Mouse (Mus musculus) thymus, postnatal 0 days (tissue): ENCODE results near the gene Nlgn1. TPM values are rescaled to one million over a fixed set of nuclear protein-coding genes. Genes with fewer than 3 reads are reported as not detected.
"Not testable (repeated sequence)": the region's sequence is repeated elsewhere in the genome, so short reads cannot be mapped to it uniquely, and the experiment has no call there.

ENCODE experiments used
- DNase-seq: peaks from one replicate; pipeline ENCODE4 v3.0.0-alpha.2; 2015; ENCODE audit warnings: low spot score
- polyA plus RNA-seq: library from polyadenylated mRNA; unstranded; fragments of >200 nt; fragmentation: Nextera tagmentation; extraction: Ambion mirVana; gene quantifications from 2 replicates; pipeline ENCODE4 v1.2.1, GENCODE M21; 2015

Nlgn1 gene
- polyA plus RNA-seq, 1 experiment from 2014 or later: 2.3 TPM

DNA sequence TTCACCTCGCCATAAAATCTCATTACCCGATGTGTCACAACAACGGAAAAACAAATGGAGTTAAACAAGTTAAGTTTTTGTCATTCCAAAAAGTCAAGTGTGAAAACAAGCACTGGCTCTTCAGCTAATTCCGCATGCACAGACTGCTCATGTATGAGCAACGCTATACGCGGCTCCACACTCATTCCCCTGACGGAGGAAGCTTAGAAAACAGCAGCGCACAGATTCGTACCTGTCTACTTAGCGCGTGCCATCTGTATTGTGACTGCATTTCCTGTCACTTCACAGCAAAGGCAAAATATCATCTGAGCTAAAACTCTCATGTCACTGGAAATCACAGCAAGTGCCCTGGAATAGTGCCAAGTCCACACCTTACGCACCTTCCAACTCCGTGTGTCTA is 674.3 kb downstream of the Nlgn1 start:
- DNase-seq: no peak

DNA sequence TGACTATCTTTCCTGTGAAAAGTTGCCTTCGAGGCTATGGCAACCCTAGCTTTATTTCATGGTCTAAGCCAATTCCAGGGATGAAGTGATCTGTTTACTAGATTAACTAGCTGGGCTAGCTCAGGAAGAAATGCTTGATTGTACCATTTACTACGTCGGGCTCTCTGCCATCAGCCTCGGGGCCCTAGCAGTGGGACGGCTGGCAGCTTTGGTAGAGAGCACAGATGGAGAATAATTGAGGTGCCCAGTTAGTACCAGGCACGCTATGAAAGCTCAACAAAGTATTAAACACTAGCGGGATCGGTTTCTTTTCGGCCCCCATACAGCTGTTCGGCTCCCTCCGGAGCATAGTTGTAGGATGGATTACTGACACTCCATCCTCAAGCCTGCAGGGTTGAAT is 675.2 kb downstream of the Nlgn1 start:
- DNase-seq: no peak

DNA sequence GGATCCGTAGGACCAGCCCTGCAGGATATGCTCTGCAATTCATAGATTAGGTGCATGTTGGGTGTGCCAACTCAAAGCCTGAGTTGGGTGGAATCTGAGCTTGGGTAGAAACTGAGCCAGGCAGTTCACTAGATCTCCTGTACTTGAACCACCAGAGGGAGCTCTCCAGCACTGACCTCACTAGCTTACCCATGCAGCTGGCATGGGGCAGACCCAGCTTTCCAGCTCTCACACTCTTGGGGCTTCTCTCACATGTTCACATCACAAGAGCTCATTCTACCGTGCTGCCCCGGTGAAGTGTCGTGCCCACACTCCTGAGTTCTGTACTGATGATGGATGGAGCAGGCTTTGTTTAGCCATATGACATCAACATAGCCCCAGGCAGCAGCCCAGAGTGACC is 679.2 kb downstream of the Nlgn1 start:
- no peak for DNase-seq

DNA sequence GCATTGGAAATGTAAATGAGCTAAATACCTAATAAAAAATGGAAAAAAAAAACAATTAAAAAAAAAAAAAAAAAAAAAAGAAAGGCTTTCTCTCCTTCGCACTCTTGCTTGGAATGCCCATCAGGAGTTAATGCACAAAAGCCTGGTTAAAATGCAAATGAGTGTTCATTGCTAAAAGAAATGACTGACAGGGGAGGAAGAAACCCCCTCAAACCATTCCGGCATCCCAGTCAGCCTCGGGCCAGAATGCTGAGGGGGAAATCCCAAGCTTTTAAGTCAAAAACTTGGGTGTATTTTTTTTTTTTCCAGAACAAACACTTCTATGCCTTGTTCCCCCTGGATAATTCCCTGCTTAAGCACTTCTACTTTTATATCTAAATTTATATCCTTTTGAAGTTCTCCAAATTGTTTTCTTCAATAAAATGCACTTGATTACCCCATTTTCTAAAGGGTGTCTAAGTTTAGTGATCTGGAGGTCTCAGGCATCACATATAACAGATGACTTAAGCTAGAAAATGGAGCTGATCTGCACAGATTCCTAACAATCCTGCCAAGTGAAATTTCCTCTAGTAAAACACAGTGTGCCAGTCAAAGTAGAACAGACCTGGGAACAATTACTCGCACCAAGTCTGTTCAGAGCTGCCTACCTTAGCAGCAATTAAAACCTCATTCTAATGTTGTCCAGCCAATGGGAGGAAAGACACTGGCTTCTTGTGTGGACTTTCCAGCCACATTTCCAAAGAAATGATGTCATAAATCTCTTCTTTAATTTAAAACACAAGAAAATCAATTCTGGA is 686.2 kb downstream of the Nlgn1 start:
- DNase-seq: no peak

DNA sequence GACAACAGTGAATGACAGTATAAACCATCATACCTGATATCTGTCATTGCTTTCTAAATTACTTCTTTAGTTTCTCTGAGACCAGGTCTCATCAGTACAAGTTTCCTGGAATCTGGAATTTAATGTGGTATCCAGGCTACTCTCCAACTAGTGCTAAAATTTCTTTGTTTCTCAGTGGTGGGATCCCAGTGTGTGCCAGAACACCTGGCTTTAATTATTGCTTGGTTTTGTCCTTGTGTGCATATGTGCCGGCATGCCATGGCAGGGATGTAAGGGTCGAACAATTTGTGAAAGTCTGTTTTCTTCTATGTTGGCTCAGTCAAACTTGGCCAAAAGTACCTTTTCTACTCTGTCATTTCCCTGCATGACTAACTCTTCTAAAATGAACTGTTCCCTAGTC is 703.1 kb downstream of the Nlgn1 start:
- no peak for DNase-seq

DNA sequence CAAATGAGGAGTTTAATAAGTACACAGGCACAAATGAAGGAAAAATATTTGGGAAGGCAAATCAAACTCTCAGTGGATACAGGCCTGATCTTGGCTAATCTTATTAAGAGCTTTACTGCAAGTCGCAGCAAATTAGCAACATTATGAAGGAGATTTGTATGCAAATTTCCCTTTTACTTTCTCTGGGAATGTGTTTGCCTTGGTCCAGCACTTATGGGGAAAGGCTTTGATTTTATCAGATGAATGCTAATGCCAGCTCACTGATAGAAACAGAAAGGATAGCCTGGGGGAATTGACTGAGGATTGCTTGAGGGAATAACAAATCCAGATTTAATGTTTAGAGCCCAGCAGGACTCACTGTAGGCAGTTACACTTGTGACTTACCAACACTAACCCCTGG is 725.7 kb downstream of the Nlgn1 start:
- DNase-seq: no peak

DNA sequence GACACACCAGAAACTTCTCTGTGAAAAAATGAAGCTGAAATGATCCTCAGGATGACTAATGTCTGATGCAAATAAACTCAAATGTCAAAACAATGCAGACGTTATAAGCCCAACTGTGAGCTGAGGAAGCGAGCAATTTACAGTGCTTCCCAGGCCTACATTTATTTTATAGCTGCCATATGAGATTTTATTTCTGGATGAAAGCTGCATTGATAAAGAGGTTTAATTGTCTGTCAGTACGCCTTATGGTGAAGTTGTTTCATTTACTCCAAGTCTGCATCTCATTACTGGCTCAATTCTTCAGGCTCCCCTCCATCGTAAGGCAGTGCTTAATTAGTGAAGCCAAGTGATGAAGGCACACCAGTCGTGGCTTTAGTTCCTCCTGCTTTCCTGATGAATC is 734.7 kb downstream of the Nlgn1 start:
- DNase-seq: no peak

DNA sequence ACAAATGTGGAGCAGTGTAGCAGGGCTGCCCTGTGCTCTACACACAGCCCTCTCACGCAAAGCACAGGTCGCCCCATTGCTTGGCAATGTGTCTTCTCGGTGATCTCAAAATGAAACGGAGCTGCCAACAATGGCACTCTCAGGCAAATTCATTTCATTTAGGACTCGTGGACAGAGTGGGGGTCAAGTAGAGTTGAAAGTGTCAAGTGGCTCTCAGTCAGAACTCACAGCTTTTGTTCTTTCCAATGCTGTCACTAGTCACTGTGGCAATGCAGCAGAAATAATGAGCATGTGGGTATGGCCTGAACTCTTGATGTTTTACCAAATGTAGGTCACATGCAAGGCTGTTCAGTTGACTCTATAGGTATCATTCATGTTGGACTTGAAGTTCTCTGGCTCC is 756.7 kb downstream of the Nlgn1 start:
- no peak for DNase-seq

DNA sequence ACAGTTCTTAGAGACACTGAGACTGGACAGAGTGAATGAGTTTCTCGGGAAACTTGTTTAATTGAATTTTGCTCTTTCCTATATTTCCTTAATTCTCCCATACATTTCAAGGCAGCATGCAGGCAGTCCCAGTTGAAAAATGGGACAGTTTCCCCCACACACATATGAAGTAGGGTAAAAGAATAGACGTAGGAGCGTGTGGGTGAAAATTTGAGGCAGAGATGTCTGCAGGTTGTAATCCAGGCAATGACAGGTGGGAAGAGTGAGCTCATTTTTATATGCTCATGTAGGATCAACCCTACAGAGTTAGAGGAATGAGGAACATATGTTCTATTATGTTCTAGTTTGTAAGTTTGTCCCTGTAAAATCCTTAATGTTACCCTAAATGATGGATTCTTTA is 757.4 kb downstream of the Nlgn1 start:
- DNase-seq: no peak

DNA sequence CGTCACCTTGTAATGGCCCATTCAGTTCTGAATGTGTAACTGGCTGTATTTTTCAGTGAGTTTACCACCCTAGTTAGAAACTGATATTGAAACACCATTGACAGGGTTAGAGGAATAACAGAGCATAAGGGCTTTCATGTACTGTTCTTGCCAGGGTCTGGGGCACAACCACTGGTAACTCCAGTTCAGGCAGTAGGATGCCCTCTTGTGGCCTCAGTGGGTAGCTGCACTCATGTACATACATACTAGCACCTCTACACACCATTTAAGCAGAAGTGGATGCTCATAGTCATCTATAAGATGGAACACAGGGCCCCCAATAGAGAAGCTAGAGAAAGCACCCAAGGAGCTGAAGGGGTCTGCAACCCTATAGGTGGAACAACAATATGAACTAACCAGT is 773.7 kb downstream of the Nlgn1 start:
- DNase-seq: not testable (repeated sequence)

DNA sequence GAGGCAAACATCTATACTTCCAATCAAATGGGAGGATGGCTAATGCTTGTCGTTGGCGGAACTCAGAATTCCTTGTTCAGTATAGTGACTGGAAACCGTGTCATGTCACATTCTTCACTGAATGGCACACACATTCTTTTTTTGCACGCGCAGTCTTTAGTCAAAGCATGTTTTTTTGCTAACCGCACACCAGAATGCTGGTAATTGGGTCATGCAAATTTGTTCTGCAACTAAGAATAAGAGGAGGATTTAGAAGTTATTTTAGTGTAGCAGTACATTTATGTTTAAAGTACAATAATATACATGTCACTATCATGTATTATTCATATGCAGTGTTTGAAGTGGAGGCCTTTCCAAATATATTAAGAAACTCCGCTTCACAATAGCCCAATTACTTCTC is 783.2 kb downstream of the Nlgn1 start:
- DNase-seq: not testable (repeated sequence)

DNA sequence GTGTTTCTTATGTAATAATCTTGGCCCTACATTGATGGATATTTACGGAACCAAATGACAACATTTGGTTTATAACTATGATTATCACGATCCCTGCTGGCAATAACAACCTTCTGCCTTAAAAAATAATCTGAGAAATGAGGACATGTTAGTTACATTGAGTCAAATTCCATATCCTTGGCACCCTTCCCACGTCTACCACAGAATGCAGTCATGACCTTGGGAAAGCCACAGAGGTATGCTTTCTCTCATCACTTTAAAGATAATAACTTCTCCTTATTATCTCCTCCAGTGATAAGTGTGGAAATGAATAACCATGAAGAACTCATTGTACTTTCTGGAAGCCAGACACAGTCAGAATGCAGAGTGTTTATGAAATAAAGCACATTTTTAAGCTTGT is 808.0 kb downstream of the Nlgn1 start:
- DNase-seq: not testable (repeated sequence)

DNA sequence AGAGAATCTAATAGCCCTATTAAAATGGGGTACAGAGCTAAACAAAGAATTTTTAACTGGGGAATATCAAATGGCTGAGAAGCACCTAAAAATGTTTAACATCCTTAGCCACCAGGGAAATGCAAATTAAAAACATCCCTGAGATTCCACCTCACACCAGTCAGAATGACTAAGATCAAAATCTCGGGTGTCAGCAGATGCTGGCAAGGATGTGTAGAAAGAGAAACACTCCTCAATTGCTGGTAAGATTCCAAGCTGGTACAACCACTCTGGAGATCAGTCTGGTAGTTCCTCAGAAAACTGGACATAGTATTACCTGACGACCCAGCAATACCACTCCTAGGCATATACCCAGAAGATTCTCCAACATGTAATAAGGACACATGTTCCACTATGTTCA is 869.2 kb downstream of the Nlgn1 start:
- DNase-seq: no peak

DNA sequence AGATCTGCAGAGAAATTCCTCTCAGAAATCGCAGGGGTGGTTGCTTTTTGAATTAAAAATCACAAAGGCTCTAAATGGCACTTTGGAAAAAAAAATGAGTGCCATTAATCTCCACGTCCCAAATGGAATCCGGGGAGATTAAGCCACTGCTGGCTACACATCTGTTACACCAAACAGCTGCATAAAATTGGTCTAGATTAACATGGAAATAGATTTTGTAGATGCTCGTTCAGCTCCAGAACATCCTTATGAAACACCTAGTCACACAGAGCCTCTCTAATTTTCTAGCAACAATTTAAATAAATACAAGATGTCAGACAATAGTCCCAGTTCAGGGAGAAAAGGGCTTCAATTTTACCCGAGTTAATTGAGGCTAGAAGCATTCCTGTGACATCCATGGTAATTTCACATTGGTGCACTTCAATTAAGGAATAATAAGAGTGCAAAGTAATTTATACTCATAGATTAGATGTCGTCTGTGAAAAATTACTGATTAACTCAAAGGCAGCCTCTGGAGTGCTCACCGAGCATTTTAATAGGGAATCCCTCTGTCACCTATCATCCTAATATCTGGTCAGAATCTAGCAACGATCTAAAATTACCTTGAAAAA is 875.9 kb downstream of the Nlgn1 start:
- DNase-seq: no peak

DNA sequence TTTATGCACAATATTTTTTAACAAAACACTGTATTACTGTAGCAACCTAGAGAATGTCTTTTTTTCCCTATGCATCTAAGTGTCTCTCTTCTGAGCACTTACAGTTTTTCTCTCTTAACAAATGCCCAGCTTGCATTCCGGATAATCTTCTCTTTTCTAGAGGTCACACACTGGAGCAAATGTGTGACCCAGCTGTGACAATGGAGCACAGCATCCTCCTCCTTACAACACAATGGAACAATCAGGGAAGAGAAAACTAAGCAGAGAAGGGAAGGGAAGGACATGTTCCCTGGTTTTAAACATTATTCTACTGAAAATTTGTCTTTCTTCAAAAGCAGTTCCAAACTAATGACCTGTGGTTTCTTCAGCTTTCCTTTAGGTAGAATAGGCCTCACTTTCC is 879.9 kb downstream of the Nlgn1 start:
- no peak for DNase-seq

DNA sequence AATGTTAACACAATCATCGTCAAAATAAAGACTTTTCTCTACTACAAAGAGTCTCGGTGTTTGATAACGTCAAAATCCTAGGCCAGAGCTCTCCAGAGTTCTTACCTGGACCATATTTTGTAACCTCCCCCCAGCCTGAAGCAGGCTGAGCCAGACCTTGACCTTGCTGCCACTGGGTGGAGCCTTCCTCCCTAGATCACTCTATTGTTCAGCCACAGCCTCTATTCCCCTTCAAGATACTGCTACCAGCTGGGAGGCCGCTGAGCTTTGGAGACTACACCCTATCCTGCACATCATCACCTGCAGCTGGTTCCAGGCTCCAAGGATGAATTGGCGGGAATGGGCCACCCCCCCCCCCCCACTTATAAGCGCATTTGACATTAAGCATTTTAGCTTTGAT is 881.8 kb downstream of the Nlgn1 start:
- DNase-seq: no peak

DNA sequence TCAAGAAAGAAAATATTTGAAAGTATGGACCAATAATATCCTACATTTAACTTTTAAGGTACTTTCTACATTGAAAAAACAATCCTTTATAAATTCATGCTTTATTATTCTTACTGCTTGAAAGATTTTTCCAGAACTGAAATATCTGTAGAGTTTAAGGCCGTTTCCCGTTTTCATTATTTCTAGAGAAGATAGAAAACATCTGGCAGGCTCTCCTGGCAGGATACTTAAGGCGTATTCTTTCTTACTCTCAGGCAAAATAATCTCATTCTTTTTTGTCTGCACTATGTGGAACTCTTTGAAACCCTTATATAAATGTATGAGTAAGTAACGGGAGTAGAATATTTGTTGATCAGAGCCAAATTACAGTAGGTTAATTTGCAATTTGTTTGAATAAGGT is 882.9 kb downstream of the Nlgn1 start:
- no peak for DNase-seq

DNA sequence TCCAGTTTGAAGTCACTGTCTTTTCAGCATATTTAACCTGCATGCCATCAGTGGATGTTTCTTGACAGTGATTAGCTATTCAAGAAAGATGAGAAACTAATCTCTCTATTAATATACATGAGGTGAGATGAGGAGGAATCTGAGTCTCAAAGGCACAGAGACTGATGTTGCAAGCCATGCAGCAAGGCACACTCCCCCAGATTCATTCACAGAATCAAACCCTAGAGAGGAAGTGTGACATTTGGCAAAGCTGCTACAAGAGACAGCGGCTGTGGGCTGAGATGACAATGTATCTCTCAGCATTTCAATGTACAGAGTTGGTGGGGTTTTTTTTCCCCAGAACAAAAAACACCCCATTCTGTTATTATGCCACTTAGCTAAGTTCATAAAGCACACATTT is 885.1 kb downstream of the Nlgn1 start:
- no peak for DNase-seq

DNA sequence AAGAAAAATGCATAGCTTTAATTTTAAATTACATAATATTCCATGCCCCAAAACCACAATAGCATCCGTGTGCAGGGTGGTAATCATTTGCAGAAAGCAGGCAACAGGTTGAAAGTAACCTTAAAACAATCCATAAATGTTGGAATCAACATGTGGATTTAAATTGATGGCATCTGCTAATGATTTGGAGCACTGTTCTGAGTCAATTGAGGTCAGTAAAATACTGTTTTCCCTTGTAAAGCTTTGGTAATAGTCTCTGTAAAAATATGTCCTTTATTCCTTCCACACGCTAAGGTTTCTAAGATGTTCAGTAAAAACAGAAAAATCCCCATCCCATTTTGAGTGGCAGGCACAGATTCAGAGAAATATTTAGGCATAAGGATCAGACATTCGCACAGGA is 888.6 kb downstream of the Nlgn1 start:
- no peak for DNase-seq

DNA sequence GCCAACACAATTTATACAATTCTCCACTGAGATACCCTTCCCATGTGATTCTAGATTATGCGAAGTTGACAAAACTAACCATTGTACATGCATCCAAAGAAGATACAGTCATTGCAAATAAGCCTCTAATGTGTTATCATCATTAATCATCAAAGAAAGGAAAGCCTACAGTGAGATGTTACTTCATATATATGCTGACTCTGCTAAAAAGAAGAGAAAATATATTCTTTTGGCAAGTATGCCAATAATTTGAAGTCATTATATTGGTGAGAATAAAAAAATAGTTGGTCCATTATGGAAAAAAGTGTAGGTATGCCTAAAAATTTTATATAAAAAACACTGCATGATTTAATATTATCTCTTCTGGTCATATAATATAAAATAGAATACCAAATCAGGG is 889.6 kb downstream of the Nlgn1 start:
- no peak for DNase-seq

DNA sequence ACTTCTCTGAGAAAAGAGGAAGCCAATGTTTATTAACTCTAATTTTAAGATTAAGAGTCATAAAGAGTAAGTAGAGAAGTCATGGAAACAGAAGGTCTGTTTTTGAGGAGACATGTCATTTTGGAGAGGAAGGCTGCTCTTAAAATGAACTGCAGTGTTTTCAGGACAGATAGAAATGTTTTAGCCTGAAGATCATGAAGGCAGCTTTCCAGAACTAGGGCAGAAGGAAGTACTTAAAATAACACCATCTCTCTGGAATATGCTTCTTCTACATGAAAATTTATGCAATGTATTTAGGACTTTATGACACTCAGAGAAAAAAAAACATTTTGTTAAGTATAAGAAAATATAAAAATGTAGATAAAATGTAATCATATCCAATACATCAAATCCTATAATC is 905.3 kb downstream of the Nlgn1 start:
- no peak for DNase-seq

DNA sequence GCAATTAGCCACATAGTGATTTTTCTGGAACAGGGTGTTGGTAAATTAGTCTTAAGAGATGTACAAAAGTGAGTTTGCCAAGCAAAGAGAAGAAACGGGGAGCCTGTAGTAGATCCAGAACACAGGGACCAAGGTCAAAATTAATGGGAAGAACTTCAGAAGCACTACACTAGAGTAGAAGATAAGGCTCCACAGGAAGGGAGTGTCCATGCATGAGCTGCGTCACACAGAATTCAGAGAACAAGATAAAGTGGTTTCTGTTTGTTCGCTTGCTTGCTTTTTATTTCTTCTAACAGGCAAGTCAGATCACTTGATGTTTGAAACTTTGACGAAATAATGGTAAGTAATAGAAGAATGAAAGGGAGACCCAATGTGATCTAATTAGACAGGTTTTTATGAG is 920.3 kb downstream of the Nlgn1 start:
- DNase-seq: no peak
